Mouse (Mus musculus): ENCODE results near the gene Nptxr. TPM values are rescaled to one million over a fixed set of nuclear protein-coding genes. Genes with fewer than 3 reads are reported as not detected.

The Nptxr gene
- total RNA-seq, 2 experiments from 2014 or later: 0.33 to 0.44 TPM

GRCm38 (mm10) chr15:79755977-79756625 lies 48.5 kb downstream of the Nptxr start:
- no peak for ATAC-seq (ENCODE audit: poor library complexity, severe bottlenecking)

- ATAC-seq (ENCODE audit: poor library complexity, severe bottlenecking): no peak
Observed at GRCm38 (mm10) chr15:79755176-79755575, 49.4 kb downstream of the Nptxr start.

GRCm38 (mm10) chr15:79753873-79754272 lies 50.7 kb downstream of the Nptxr start:
- no peak for ATAC-seq (ENCODE audit: poor library complexity, severe bottlenecking)

- ATAC-seq (ENCODE audit: poor library complexity, severe bottlenecking): no peak
Observed at GRCm38 (mm10) chr15:79753420-79753752, 51.2 kb downstream of the Nptxr start.

- ATAC-seq (ENCODE audit: poor library complexity, severe bottlenecking): peak; percentile 72
Observed at GRCm38 (mm10) chr15:79752742-79753419, 51.7 kb downstream of the Nptxr start.

GRCm38 (mm10) chr15:79751772-79752171 lies 52.8 kb downstream of the Nptxr start:
- ATAC-seq (ENCODE audit: poor library complexity, severe bottlenecking): peak; percentile 54

- no peak for ATAC-seq (ENCODE audit: poor library complexity, severe bottlenecking)
Observed at GRCm38 (mm10) chr15:79750266-79750665, 54.3 kb downstream of the Nptxr start.

GRCm38 (mm10) chr15:79749162-79749561 lies 55.4 kb downstream of the Nptxr start:
- peak; percentile 49 for ATAC-seq (ENCODE audit: poor library complexity, severe bottlenecking)

- ATAC-seq (ENCODE audit: poor library complexity, severe bottlenecking): peak; percentile 34
Observed at GRCm38 (mm10) chr15:79747998-79748397, 56.6 kb downstream of the Nptxr start.

- no peak for ATAC-seq (ENCODE audit: poor library complexity, severe bottlenecking)
Observed at GRCm38 (mm10) chr15:79745883-79746282, 58.7 kb downstream of the Nptxr start.

GRCm38 (mm10) chr15:79745312-79745711 lies 59.3 kb downstream of the Nptxr start:
- ATAC-seq (ENCODE audit: poor library complexity, severe bottlenecking): no peak

GRCm38 (mm10) chr15:79744742-79745141 lies 59.8 kb downstream of the Nptxr start:
- no peak for ATAC-seq (ENCODE audit: poor library complexity, severe bottlenecking)

GRCm38 (mm10) chr15:79744001-79744400 lies 60.6 kb downstream of the Nptxr start:
- ATAC-seq (ENCODE audit: poor library complexity, severe bottlenecking): no peak

GRCm38 (mm10) chr15:79742706-79743023 lies 61.9 kb downstream of the Nptxr start:
- ATAC-seq (ENCODE audit: poor library complexity, severe bottlenecking): no peak

- ATAC-seq (ENCODE audit: poor library complexity, severe bottlenecking): peak; percentile 57
Observed at GRCm38 (mm10) chr15:79741921-79742705, 62.5 kb downstream of the Nptxr start, which contains the start of gene Sun2. Sun2 (minus strand) TSS chr15:79742536.

GRCm38 (mm10) chr15:79741173-79741858 lies 63.2 kb downstream of the Nptxr start:
- peak; percentile 59 for ATAC-seq (ENCODE audit: poor library complexity, severe bottlenecking)

GRCm38 (mm10) chr15:79740739-79741138 lies 63.8 kb downstream of the Nptxr start:
- ATAC-seq (ENCODE audit: poor library complexity, severe bottlenecking): peak; percentile 34

Data from megakaryocyte, adult 5-6 weeks (primary cell).